Mouse (Mus musculus) heart, embryonic 13.5 days (tissue): Measurements from ENCODE around the gene Pacrg. TPM values are rescaled to one million over a fixed set of nuclear protein-coding genes. Genes with fewer than 3 reads are reported as not detected.

Experiments
- ATAC-seq: fragments of 200-750 bp; cut with Nextera tagmentation; 2 replicates; pipeline ENCODE4 v1.8.0; 2017; ENCODE audit warnings: moderate TSS enrichment; ENCODE audit not compliant: insufficient number of reproducible peaks, low FRiP score, low TSS enrichment; ENCODE audit errors: extremely low read depth
- H3K27ac ChIP-seq: fragments of 300-500 bp; sonication (generic); replicated peaks from 2 replicates; pipeline ENCODE4 v1.5.1; 2015; ENCODE audit warnings: moderate library complexity, mild to moderate bottlenecking, inconsistent platforms
- H3K27me3 ChIP-seq: fragments of 300-500 bp; sonication (generic); replicated peaks from 2 replicates; pipeline ENCODE4 v1.6.1; 2015; ENCODE audit warnings: mild to moderate bottlenecking, inconsistent platforms
- H3K36me3 ChIP-seq: fragments of 300-500 bp; sonication (generic); 2 replicates; pipeline ENCODE4 v1.6.1; 2015; ENCODE audit warnings: mild to moderate bottlenecking, inconsistent platforms
- H3K4me1 ChIP-seq: fragments of 300-500 bp; sonication (generic); 2 replicates; pipeline ENCODE4 v1.6.1; 2015; ENCODE audit warnings: inconsistent platforms
- H3K4me2 ChIP-seq: fragments of 300-500 bp; sonication (generic); 2 replicates; pipeline ENCODE4 v1.6.1; 2015; ENCODE audit warnings: inconsistent platforms, mild to moderate bottlenecking, moderate library complexity
- H3K4me3 ChIP-seq: fragments of 300-500 bp; sonication (generic); 2 replicates; pipeline ENCODE4 v1.5.1; 2015; ENCODE audit warnings: moderate library complexity, mild to moderate bottlenecking, inconsistent platforms
- H3K9ac ChIP-seq: fragments of 300-500 bp; sonication (generic); 2 replicates; pipeline ENCODE4 v1.6.1; 2015; ENCODE audit warnings: inconsistent platforms, mild to moderate bottlenecking, moderate library complexity
- H3K9me3 ChIP-seq: fragments of 300-500 bp; sonication (generic); 2 replicates; pipeline ENCODE4 v1.6.1; 2016; ENCODE audit warnings: inconsistent platforms
- WGBS: fragments of 180-500 bp; shearing (Covaris S2); methylation state at CpG from one replicate; pipeline ENCODE4 v1.1.7; 2015; ENCODE audit warnings: mixed read lengths; 5-methylcytosine and 5-hydroxymethylcytosine counted together
- polyA plus RNA-seq: library from polyadenylated mRNA; unstranded; fragments of >200 nt; fragmentation: Nextera tagmentation; extraction: Ambion mirVana; gene quantifications from 2 replicates; pipeline ENCODE4 v1.2.1, GENCODE M21; 2015

Gene Pacrg
- polyA plus RNA-seq, 1 experiment from 2014 or later, result 0.64 TPM

DNA sequence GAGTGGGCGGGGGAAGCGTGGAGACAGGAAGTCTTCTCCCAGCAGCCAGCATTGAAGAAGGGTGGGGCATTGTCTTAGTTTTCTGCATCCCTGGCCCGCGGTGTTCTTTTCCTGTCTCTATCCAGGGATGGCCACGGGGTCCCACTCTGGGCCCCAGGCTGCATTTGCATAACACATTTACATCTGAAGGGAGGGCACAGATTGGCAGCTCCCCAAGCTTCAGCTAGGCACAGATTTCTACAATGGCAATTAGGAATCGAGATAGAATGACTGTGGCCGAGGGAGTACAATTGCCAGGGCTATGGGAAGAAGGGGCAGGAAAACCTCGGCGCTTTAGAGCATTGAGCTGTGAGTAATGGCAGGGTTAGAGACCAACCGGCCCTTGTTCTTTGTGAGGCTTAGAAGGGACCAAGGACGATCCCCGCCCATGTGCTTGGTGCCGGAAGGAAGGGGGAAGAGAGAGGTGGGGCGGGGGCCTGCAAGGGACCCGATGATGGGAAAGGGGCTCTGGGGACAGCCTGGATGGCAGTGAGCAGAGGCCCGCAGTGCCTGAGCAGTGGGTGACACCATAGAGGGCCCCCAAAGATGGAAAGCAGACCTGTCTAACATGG, 398.5 kb downstream of the Pacrg start:
- H3K27ac ChIP-seq, result no peak overlapping the region
- H3K36me3 ChIP-seq, result no peaks in the 10 kb centered on the region
- H3K4me1 ChIP-seq, result peaks cover 11% of the 10 kb centered on the region
- peaks cover 5% of the 10 kb centered on the region; the same call in 1 of the 2 replicates for H3K9me3 ChIP-seq
- no peak for ATAC-seq
- no peak overlapping the region for H3K4me3 ChIP-seq
- no peak overlapping the region for H3K4me2 ChIP-seq
- 46% methylated on average over 16 of the region's 16 CpGs for WGBS
- no peaks in the 10 kb centered on the region for H3K27me3 ChIP-seq
- H3K9ac ChIP-seq, result no peak overlapping the region

DNA sequence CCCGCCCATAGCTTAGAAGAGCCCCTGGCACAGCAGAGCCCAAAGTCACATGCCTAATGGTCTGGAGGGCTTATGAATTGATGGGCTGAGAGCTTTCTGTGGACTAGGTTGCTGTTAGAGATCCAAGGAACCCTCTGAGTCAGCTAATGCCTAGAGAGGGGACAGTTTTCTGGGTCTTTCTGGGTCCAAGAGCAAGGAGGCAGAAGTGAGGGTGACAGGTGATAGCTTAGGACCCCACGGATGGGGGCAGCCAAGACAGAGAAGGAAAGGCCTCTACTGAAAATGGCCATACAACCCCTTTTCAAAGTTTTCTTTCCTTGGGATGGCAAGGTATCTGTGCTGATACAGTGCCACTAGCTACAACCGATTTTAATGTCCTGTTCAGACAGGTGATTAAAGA, 399.1 kb downstream of the Pacrg start:
- ATAC-seq, result no peak
- 82% methylated on average over 3 of the region's 3 CpGs for WGBS
- H3K9ac ChIP-seq, result no peak overlapping the region
- no peak overlapping the region for H3K4me3 ChIP-seq
- no peak overlapping the region for H3K4me2 ChIP-seq
- H3K9me3 ChIP-seq, result peaks cover 5% of the 10 kb centered on the region; the same call in 1 of the 2 replicates
- peaks cover 11% of the 10 kb centered on the region for H3K4me1 ChIP-seq
- H3K27ac ChIP-seq, result no peak overlapping the region
- H3K27me3 ChIP-seq, result no peaks in the 10 kb centered on the region
- no peaks in the 10 kb centered on the region for H3K36me3 ChIP-seq

DNA sequence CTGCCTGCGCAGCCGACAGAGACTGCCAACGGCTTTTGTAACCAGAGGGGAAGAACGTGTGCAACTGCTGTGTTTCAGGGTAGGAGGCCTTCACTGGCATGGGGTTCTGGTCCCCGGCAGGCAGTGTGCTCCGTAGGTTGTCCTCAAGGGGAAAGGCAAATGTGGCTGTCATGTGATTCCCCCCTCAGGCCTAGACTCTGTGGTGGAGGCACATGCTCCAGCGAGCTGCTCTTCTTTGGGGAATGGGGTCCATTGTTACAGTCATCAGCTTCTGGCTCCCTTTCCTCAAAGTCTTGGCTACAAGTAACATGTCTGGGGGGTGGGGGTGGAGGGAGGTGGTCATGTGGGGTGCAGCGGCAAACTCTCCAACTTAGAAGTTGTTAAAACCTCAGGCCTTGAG, 400.3 kb downstream of the Pacrg start:
- Histone ChIP-seq H3K9ac (no peak overlapping the region), H3K4me3 (no peak overlapping the region), H3K4me1 (peaks cover 15% of the 10 kb centered on the region), H3K27me3 (no peaks in the 10 kb centered on the region), H3K9me3 (no peaks in the 10 kb centered on the region), H3K36me3 (no peaks in the 10 kb centered on the region), H3K27ac (no peak overlapping the region), H3K4me2 (no peak overlapping the region)
- no peak for ATAC-seq
- WGBS, result 79% methylated on average over 8 of the region's 8 CpGs

DNA sequence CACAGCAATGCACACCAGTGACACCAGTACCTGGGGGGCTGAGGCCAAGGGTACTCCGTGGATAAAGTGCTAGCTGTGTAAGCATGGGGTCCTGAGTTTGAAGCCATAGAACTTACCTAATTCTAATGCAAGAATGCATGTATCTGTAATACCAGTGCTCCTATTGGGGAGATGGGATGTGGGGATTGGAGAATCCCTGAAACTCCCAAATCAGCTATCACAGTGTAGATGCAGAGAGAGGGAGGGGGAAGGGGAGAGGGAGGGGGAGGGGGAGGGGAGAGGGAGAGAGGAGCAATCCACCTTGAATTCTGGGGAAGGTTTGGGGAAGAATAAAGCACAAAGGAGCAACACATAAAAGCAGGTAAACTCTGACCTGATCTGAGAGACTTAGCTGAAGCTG, 405.2 kb downstream of the Pacrg start:
- ATAC-seq, result no peak
- Histone ChIP-seq H3K27ac (no peak overlapping the region), H3K27me3 (no peaks in the 10 kb centered on the region), H3K4me3 (no peak overlapping the region), H3K9me3 (no peaks in the 10 kb centered on the region), H3K4me1 (peaks cover 17% of the 10 kb centered on the region), H3K36me3 (no peaks in the 10 kb centered on the region), H3K9ac (no peak overlapping the region), H3K4me2 (no peak overlapping the region)
- 65% methylated on average over 1 of the region's 1 CpGs for WGBS

GRCm38 (mm10) chr17:10432525-10433180, 407.5 kb downstream of the Pacrg start:
- Histone ChIP-seq H3K9me3 (no peaks in the 10 kb centered on the region), H3K36me3 (no peaks in the 10 kb centered on the region), H3K4me2 (no peak overlapping the region), H3K9ac (no peak overlapping the region), H3K27me3 (no peaks in the 10 kb centered on the region), H3K4me1 (peaks cover 17% of the 10 kb centered on the region), H3K4me3 (no peak overlapping the region), H3K27ac (no peak overlapping the region)
- 83% methylated on average over 7 of the region's 7 CpGs for WGBS
- no peak for ATAC-seq

- H3K4me3 ChIP-seq, result no peak overlapping the region
- no peaks in the 10 kb centered on the region for H3K27me3 ChIP-seq
- WGBS, result 74% methylated on average over 6 of the region's 6 CpGs
- H3K36me3 ChIP-seq, result no peaks in the 10 kb centered on the region
- peaks cover 17% of the 10 kb centered on the region for H3K4me1 ChIP-seq
- ATAC-seq, result no peak
- no peak overlapping the region for H3K4me2 ChIP-seq
- H3K9ac ChIP-seq, result no peak overlapping the region
- H3K27ac ChIP-seq, result no peak overlapping the region
- H3K9me3 ChIP-seq, result no peaks in the 10 kb centered on the region
Observed at GRCm38 (mm10) chr17:10431849-10432524, 408.1 kb downstream of the Pacrg start.

DNA sequence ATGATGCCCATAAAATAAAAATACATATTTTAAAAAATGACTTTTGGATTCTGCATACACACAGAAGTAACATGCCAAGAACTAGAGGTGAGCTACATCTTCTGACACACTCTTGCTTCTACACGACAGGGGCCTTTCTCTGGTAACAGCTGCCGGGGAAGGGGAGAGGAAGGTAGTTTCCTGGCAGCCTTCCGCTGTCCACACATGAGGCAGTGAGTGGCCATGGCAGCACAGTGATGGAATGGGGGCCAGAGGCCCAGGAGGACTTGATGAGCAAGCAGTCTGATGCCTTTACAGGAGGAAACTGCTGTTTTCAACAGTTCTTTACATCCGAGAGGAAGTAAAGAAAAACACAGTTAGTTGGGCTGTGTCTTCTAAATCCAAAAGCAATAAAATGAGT, 409.3 kb downstream of the Pacrg start:
- no peak for ATAC-seq
- Histone ChIP-seq H3K36me3 (no peaks in the 10 kb centered on the region), H3K27me3 (no peaks in the 10 kb centered on the region), H3K4me1 (peaks cover 15% of the 10 kb centered on the region), H3K4me2 (no peak overlapping the region), H3K9ac (no peak overlapping the region), H3K27ac (no peak overlapping the region), H3K9me3 (no peaks in the 10 kb centered on the region), H3K4me3 (no peak overlapping the region)
- 84% methylated on average over 4 of the region's 4 CpGs for WGBS

DNA sequence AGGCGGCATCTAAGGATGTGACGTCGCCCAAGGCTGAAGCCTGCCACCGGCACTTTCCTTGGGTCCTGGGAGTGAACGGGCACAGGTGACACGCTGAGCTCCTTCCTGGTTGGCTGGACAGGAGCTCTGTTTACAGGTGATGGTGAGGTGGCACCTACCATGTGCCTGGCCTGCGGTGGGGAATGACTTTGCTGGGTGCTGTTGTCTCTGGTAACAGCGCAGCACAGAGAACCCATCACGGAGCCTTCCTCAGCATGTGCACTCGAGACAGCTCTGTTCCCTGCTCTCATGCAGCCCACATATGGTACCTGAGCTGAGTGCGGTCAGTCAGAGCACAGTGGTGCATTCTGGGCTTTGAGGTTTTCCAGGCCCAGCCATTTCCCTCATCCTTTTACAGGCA, 410.7 kb downstream of the Pacrg start:
- Histone ChIP-seq H3K4me1 (peaks cover 8% of the 10 kb centered on the region), H3K9me3 (no peaks in the 10 kb centered on the region), H3K27me3 (no peaks in the 10 kb centered on the region), H3K4me2 (no peak overlapping the region), H3K27ac (no peak overlapping the region), H3K4me3 (no peak overlapping the region), H3K9ac (no peak overlapping the region), H3K36me3 (no peaks in the 10 kb centered on the region)
- ATAC-seq, result no peak
- WGBS, result 84% methylated on average over 11 of the region's 11 CpGs

DNA sequence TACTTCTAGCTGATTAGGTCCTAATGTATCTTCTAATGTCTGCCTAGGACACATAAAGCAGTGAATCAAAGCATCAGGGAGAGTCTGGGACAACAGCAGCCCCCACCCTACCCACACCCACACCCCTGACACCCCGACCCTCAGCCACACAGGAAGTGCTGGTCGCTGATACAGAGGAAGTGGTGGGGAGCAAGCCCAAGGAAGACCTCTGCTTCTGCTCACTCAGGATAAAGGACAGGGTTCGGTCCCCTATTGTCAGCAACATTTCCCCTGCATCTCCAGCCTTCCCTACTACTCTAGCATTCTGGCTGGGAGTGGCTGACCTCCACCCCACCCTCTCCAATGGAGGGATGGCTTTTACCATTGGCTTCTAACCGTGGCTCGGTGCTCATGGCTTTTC, 414.8 kb downstream of the Pacrg start:
- 68% methylated on average over 5 of the region's 5 CpGs for WGBS
- ATAC-seq, result no peak
- Histone ChIP-seq H3K36me3 (no peaks in the 10 kb centered on the region), H3K4me1 (no peaks in the 10 kb centered on the region), H3K27ac (no peak overlapping the region), H3K9me3 (no peaks in the 10 kb centered on the region), H3K4me3 (no peak overlapping the region), H3K9ac (no peak overlapping the region), H3K27me3 (no peaks in the 10 kb centered on the region), H3K4me2 (no peak overlapping the region)

GRCm38 (mm10) chr17:10417558-10418253, 422.4 kb downstream of the Pacrg start:
- H3K9ac ChIP-seq, result 0 out of 2 replicates have a peak overlapping the region, but pooled peaks have one; percentile 25
- peaks cover 54% of the 10 kb centered on the region for H3K4me1 ChIP-seq
- peak overlapping the region; percentile 93 for H3K27ac ChIP-seq
- WGBS, result 58% methylated on average over 7 of the region's 7 CpGs
- no peaks in the 10 kb centered on the region for H3K36me3 ChIP-seq
- H3K9me3 ChIP-seq, result no peaks in the 10 kb centered on the region
- H3K4me3 ChIP-seq, result no peak overlapping the region
- no peak overlapping the region for H3K4me2 ChIP-seq
- H3K27me3 ChIP-seq, result no peaks in the 10 kb centered on the region
- no peak for ATAC-seq

DNA sequence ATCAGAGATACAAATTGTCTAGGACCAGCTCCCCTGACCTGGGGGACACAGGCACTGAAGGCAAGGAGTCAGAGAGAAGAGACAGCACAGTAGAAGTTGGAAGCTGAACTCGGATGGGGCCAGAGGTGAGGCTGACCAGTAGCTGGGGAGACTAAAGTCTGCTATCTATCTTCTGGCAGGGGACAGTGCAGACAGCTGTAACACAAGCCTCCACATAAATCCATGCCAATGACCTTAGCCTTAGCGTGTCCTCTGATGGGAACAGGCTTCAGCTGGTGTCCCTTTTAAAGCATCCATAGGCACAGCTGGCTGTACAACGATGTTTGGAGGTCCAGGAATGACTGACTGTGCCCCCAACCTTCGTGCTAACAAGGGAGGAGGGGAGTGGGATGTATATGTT, 423.1 kb downstream of the Pacrg start:
- ATAC-seq, result peak; percentile 48; the same call in 1 of the 2 replicates
- no peaks in the 10 kb centered on the region for H3K27me3 ChIP-seq
- WGBS, result 35% methylated on average over 4 of the region's 4 CpGs
- H3K4me3 ChIP-seq, result no peak overlapping the region
- no peaks in the 10 kb centered on the region for H3K9me3 ChIP-seq
- peak overlapping the region; percentile 25 for H3K9ac ChIP-seq
- peak overlapping the region; percentile 93 for H3K27ac ChIP-seq
- H3K4me1 ChIP-seq, result peaks cover 58% of the 10 kb centered on the region
- no peaks in the 10 kb centered on the region for H3K36me3 ChIP-seq
- H3K4me2 ChIP-seq, result no peak overlapping the region
